Mouse (Mus musculus) midbrain, embryonic 11.5 days (tissue): ENCODE data around the gene Nbdy. TPM values are rescaled to one million over a fixed set of nuclear protein-coding genes. Genes with fewer than 3 reads are reported as not detected.

ENCODE experiments used
- ATAC-seq: fragments of 200-750 bp; cut with Nextera tagmentation; 2 replicates; pipeline ENCODE4 v1.8.0; 2017; ENCODE audit warnings: moderate TSS enrichment, moderate library complexity; ENCODE audit not compliant: low FRiP score
- DNase-seq: peaks from one replicate; pipeline ENCODE4 v3.0.0; 2015; ENCODE audit warnings: low spot score; ENCODE audit errors: missing footprints
- H3K27ac ChIP-seq: fragments of 300-500 bp; sonication (generic); 2 replicates; pipeline ENCODE4 v1.5.1; 2014; ENCODE audit warnings: low read depth, low read length
- H3K27me3 ChIP-seq: fragments of 300-500 bp; sonication (generic); 2 replicates; pipeline ENCODE4 v1.6.1; 2014; ENCODE audit warnings: mild to moderate bottlenecking, low read length, moderate library complexity, mixed read lengths; ENCODE audit not compliant: control insufficient read depth, insufficient read depth
- H3K36me3 ChIP-seq: fragments of 300-500 bp; sonication (generic); 2 replicates; pipeline ENCODE4 v1.6.1; 2014; ENCODE audit warnings: mild to moderate bottlenecking, low read length, moderate library complexity, mixed read lengths; ENCODE audit not compliant: control insufficient read depth, insufficient read depth
- H3K4me1 ChIP-seq: fragments of 300-500 bp; sonication (generic); 2 replicates; pipeline ENCODE4 v1.6.1; 2014; ENCODE audit warnings: low read length; ENCODE audit not compliant: control insufficient read depth, insufficient read depth
- H3K4me2 ChIP-seq: fragments of 300-500 bp; sonication (generic); 2 replicates; pipeline ENCODE4 v1.6.1; 2014; ENCODE audit warnings: mild to moderate bottlenecking, moderate library complexity
- H3K4me3 ChIP-seq: fragments of 300-500 bp; sonication (generic); 2 replicates; pipeline ENCODE4 v1.5.1; 2014; ENCODE audit warnings: low read depth, low read length
- H3K9ac ChIP-seq: fragments of 300-500 bp; sonication (generic); 2 replicates; pipeline ENCODE4 v1.6.1; 2014; ENCODE audit warnings: low read length
- H3K9me3 ChIP-seq: fragments of 300-500 bp; sonication (generic); 2 replicates; pipeline ENCODE4 v1.6.1; 2016; ENCODE audit warnings: low read length; ENCODE audit not compliant: control insufficient read depth
- WGBS: fragments of 180-500 bp; shearing (Covaris S2); extraction: QIAGEN DNeasy Blood & Tissue Kit; methylation state at CpG from one replicate; pipeline ENCODE4 v1.1.7; 2014; 5-methylcytosine and 5-hydroxymethylcytosine counted together
- polyA plus RNA-seq: library from polyadenylated mRNA; unstranded; fragments of >200 nt; fragmentation: Nextera tagmentation; extraction: Ambion mirVana; gene quantifications from 2 replicates; pipeline ENCODE4 v1.2.1, GENCODE M21; 2014

Gene Nbdy
- polyA plus RNA-seq, 1 experiment from 2014 or later = 66.4 TPM

- DNase-seq (no peak), ATAC-seq (no peak)
- Histone ChIP-seq H3K36me3 (no peaks in the 10 kb centered on the region), H3K4me1 (no peaks in the 10 kb centered on the region), H3K27me3 (no peaks in the 10 kb centered on the region), H3K4me2 (no peak overlapping the region), H3K27ac (no peak overlapping the region), H3K4me3 (no peak overlapping the region), H3K9ac (no peak overlapping the region), H3K9me3 (no peaks in the 10 kb centered on the region)
- 44% methylated on average over 2 of the region's 2 CpGs for WGBS
These were observed 25.8 kb downstream of the Nbdy start for GRCm38 (mm10) chrX:153749230-153749629.

Other genes with a start within 250 kb of the Nbdy start
- gene Ubqln2, start 225.4 kb upstream of the Nbdy start, polyA plus RNA-seq = 61.0 and 63.8 TPM in 2 replicates
- gene Cypt3, start 165.0 kb upstream of the Nbdy start, polyA plus RNA-seq = 0.29 and 0.34 TPM in 2 replicates
- gene Kctd12b, start 27.2 kb upstream of the Nbdy start, polyA plus RNA-seq = 4.5 and 5.3 TPM in 2 replicates
- gene Spin2c, start 108.6 kb downstream of the Nbdy start, polyA plus RNA-seq = 10.6 and 11.9 TPM in 2 replicates